Mouse (Mus musculus) midbrain, embryonic 16.5 days (tissue): Measurements from ENCODE around the gene Nr2c1. TPM values are rescaled to one million over a fixed set of nuclear protein-coding genes. Genes with fewer than 3 reads are reported as not detected.
A peak's percentile ranks its signal among the peaks of the same experiment; 100 is the strongest.

Experiments used
- ATAC-seq: fragments of 200-750 bp; cut with Nextera tagmentation; 2 replicates; pipeline ENCODE4 v1.8.0; 2017; ENCODE audit warnings: moderate TSS enrichment
- H3K27ac ChIP-seq: fragments of 300-500 bp; sonication (generic); 2 replicates; pipeline ENCODE4 v1.5.1; 2014; ENCODE audit warnings: mild to moderate bottlenecking, low read length, mixed read lengths
- H3K27me3 ChIP-seq: fragments of 300-500 bp; sonication (generic); 2 replicates; pipeline ENCODE4 v1.6.1; 2014; ENCODE audit warnings: low read depth, low read length, mixed read lengths; ENCODE audit not compliant: control insufficient read depth, insufficient read depth
- H3K36me3 ChIP-seq: fragments of 300-500 bp; sonication (generic); 2 replicates; pipeline ENCODE4 v1.6.1; 2014; ENCODE audit warnings: mild to moderate bottlenecking, low read length, moderate library complexity, mixed read lengths; ENCODE audit not compliant: control insufficient read depth, insufficient read depth
- H3K4me1 ChIP-seq: fragments of 300-500 bp; sonication (generic); 2 replicates; pipeline ENCODE4 v1.6.1; 2014; ENCODE audit warnings: mild to moderate bottlenecking, low read length, mixed read lengths; ENCODE audit not compliant: control insufficient read depth, insufficient read depth
- H3K4me2 ChIP-seq: fragments of 300-500 bp; sonication (generic); 2 replicates; pipeline ENCODE4 v1.6.1; 2014; ENCODE audit warnings: mild to moderate bottlenecking, low read length, mixed read lengths
- H3K4me3 ChIP-seq: fragments of 300-500 bp; sonication (generic); 2 replicates; pipeline ENCODE4 v1.5.1; 2014; ENCODE audit warnings: low read depth, mild to moderate bottlenecking, low read length, moderate library complexity, mixed read lengths
- H3K9ac ChIP-seq: fragments of 300-500 bp; sonication (generic); 2 replicates; pipeline ENCODE4 v1.6.1; 2014; ENCODE audit warnings: low read depth, low read length, mixed read lengths
- H3K9me3 ChIP-seq: fragments of 300-500 bp; sonication (generic); replicated peaks from 2 replicates; pipeline ENCODE4 v1.6.1; 2014; ENCODE audit warnings: mild to moderate bottlenecking, low read length, mixed read lengths; ENCODE audit not compliant: control insufficient read depth, poor library complexity, severe bottlenecking
- WGBS: fragments of 180-500 bp; shearing (Covaris S2); extraction: QIAGEN DNeasy Blood & Tissue Kit; methylation state at CpG from one replicate; pipeline ENCODE4 v1.1.7; 2014; 5-methylcytosine and 5-hydroxymethylcytosine counted together
- polyA plus RNA-seq: library from polyadenylated mRNA; unstranded; fragments of >200 nt; fragmentation: Nextera tagmentation; extraction: Ambion mirVana; gene quantifications from 2 replicates; pipeline ENCODE4 v1.2.1, GENCODE M21; 2015

The Nr2c1 gene
- polyA plus RNA-seq, 1 experiment from 2014 or later: 8.0 TPM

DNA sequence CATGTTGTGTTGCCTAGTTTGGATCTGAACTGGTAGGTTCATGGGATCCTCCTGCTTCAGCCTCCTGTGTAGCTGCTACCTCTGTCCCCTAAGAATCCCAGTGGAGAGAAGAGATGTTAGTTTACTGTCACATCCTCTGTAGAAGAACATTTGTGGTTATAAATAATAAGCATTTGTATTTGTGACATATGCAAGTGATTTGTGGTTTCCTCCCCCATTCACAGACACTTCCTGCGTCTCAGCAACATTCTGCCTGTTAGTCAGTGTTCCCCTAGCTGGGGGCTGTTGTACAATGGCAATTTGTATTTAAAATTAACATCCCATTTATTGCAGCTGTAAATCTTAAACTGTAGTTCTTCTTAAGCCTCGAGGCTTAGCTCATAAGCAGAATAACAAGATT lies 63.9 kb downstream of the Nr2c1 start:
- Histone ChIP-seq H3K4me3 (no peak overlapping the region), H3K36me3 (no peaks in the 10 kb centered on the region; the same call in none of the 2 replicates), H3K27me3 (no peaks in the 10 kb centered on the region), H3K9ac (no peak overlapping the region), H3K4me1 (peaks cover 8% of the 10 kb centered on the region), H3K27ac (no peak overlapping the region), H3K4me2 (no peak overlapping the region), H3K9me3 (no peaks in the 10 kb centered on the region)
- no peak for ATAC-seq
- WGBS: 54% methylated on average over 2 of the region's 2 CpGs

DNA sequence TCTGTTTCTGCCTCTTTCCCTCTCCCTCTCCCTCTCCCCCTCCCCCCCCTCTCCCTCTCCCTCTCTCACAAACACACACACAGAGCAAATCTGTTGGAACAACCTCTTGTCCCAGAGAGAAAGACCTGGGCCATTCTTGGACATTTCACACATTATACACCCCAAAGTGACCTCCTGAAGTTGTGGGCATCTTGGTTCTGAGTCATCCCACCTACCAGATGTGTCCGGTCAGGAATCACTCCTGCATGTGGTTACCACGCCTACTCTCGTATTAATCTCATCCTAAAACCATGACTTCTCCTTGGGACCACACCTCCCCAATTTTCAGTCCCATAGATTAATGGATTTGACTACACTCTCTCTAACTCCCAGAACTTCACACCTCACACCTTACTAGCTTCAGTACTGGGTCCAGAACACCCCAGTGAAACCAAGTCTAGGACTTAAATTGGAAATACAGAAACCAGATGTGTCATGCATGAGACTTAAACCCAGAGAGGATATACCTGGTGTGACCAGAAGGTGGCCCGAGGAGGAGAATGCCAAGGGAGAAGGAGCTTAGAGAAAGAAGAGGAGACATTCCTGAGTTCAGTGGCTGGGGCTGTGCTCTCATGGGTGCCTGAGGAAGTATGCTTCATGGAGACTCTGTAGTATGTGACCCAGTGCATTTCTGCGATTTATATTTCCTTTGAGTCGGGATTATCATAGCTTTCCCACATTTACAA lies 77.4 kb downstream of the Nr2c1 start:
- 84% methylated on average over 6 of the region's 6 CpGs for WGBS
- Histone ChIP-seq H3K36me3 (peaks cover 8% of the 10 kb centered on the region), H3K9me3 (no peaks in the 10 kb centered on the region), H3K4me3 (no peak overlapping the region), H3K27ac (no peak overlapping the region), H3K27me3 (no peaks in the 10 kb centered on the region), H3K9ac (no peak overlapping the region), H3K4me2 (no peak overlapping the region), H3K4me1 (peaks cover 4% of the 10 kb centered on the region)
- ATAC-seq: no peak

DNA sequence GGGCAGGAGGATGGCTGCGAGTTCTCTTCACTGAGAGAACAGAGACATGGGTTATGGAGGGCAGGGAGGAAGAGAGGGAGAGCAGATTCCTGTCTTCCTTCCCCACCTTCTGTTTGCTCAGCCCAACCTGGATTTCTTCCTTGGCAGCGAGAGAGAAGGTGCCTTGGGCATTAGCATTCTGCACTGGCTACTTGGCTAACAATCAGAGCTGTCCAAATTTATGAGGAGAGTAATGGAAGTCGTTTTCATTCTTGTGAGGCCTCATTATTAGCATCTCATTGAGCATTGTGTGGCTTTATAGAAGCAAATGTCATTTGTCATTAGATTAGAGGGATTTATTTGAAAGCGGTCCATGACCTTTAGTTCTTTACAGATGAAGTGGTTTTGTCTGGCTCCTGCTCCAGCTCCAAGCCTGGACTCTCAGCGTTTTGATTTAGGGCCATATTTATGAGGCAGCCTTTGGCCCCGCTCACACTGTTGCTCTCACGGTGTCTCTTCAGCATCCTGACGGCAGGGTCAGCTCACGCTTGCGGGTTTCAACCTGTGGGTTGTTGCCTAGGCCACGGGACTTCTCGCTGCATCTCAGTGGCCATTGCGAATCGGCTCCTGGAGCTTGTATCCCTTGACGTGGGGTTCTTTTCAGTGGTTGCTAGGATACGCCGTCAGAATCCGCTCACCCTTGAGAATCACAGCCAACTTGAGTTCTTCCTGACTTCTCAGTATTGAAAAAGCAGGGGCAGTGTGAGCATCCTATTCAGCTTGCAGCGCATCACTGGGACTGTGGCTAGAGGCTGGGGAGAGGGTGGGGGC lies 82.6 kb downstream of the Nr2c1 start:
- Histone ChIP-seq H3K9me3 (no peaks in the 10 kb centered on the region), H3K4me3 (peak overlapping the region; percentile 17; the same call in 1 of the 2 replicates), H3K27me3 (no peaks in the 10 kb centered on the region), H3K9ac (peak overlapping the region; percentile 15; the same call in 1 of the 2 replicates), H3K4me2 (peak overlapping the region; percentile 46), H3K27ac (peak overlapping the region; percentile 85), H3K36me3 (no peaks in the 10 kb centered on the region), H3K4me1 (peaks cover 14% of the 10 kb centered on the region)
- WGBS: 10% methylated on average over 19 of the region's 19 CpGs
- ATAC-seq: peak; percentile 93

DNA sequence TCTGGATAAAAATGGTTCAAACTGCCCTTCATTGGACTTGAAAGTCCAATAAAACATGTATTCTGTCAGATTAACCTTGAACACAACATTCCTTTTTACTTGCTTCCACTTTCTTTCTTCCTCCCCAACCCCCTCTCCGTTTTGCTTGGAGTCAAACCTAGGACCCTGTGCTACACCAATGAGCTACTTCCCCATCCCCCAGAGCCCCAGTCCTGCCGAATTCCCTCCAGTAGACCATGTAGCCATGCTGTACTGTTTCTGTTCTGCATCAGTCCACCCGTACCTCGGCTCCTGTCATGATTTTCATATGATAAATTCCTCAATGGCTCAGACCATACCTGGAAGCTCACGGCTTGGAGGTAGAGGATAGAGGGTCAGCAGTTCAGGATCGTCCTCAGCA lies 83.2 kb downstream of the Nr2c1 start:
- H3K9me3 ChIP-seq: no peaks in the 10 kb centered on the region
- H3K27me3 ChIP-seq: no peaks in the 10 kb centered on the region
- H3K4me2 ChIP-seq: peak overlapping the region; percentile 46
- peak overlapping the region; percentile 85 for H3K27ac ChIP-seq
- no peak overlapping the region for H3K4me3 ChIP-seq
- WGBS: 44% methylated on average over 6 of the region's 6 CpGs
- no peak overlapping the region for H3K9ac ChIP-seq
- ATAC-seq: 0 out of 2 replicates have a peak, but pooled peaks have one; percentile 59
- H3K4me1 ChIP-seq: peaks cover 14% of the 10 kb centered on the region
- H3K36me3 ChIP-seq: no peaks in the 10 kb centered on the region

DNA sequence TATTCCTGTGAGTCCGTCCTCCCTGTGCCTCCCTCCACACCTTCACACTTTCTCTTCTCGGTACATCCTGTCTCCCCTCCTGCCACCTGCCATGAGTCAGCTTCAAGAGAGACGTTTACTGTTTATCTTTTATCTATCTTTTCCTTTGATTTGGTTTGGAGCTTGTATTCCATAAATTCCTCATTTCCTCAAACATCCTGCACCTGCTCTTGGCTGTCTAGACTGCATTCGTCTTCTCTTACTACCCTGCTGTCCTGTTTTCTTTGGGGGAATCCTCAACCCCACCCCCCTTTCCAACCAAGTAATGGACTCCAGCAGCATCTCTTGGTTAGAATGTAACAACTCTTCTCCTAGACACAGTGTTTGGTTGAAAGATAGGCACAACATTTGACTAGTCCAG lies 87.4 kb downstream of the Nr2c1 start:
- H3K36me3 ChIP-seq: no peaks in the 10 kb centered on the region
- no peak overlapping the region for H3K27ac ChIP-seq
- no peak overlapping the region for H3K9ac ChIP-seq
- H3K9me3 ChIP-seq: no peaks in the 10 kb centered on the region
- peaks cover 9% of the 10 kb centered on the region for H3K4me1 ChIP-seq
- H3K4me3 ChIP-seq: no peak overlapping the region
- WGBS: 59% methylated on average over 4 of the region's 4 CpGs
- no peak overlapping the region for H3K4me2 ChIP-seq
- H3K27me3 ChIP-seq: no peaks in the 10 kb centered on the region
- ATAC-seq: no peak

DNA sequence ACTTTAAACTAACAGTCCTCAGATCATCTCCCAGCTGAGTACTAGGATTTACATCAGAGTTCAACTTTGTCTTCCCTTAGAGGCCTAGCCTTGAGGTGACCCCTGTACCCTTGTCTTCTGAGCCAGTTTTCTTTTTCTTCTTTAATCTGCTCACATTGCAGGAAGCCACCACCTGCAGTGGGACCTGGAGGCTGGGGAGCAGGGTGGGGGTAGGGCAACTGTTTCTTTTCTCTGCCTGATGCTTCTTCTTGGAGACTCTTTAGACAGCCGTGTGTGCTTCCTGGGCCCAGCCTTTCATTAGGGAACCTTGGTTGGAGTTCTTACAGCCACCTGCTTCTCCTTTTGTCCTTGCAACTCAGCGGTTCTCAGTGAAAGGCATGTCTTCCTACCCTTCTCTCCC lies 93.5 kb downstream of the Nr2c1 start:
- Histone ChIP-seq H3K9ac (no peak overlapping the region), H3K4me3 (no peak overlapping the region), H3K27me3 (no peaks in the 10 kb centered on the region), H3K27ac (no peak overlapping the region), H3K4me2 (no peak overlapping the region), H3K36me3 (no peaks in the 10 kb centered on the region), H3K4me1 (no peaks in the 10 kb centered on the region), H3K9me3 (no peaks in the 10 kb centered on the region)
- ATAC-seq: no peak
- WGBS: 38% methylated on average over 2 of the region's 2 CpGs

Other genes with a start within 250 kb of the Nr2c1 start
- gene Vezt, start 112.2 kb upstream of the Nr2c1 start, polyA plus RNA-seq: 59.4 and 68.1 TPM in 2 replicates
- 1.8 and 2.9 TPM in 2 replicates for gene Fgd6, start 112.0 kb upstream of the Nr2c1 start, polyA plus RNA-seq
- 291 and 304 TPM in 2 replicates for gene Ndufa12, start 50.7 kb downstream of the Nr2c1 start, polyA plus RNA-seq
- gene Gm4792, start 150.7 kb downstream of the Nr2c1 start, polyA plus RNA-seq: 0.74 TPM in 1 of 2 replicates, not detected in the other
- 16.4 and 16.8 TPM in 2 replicates for gene Tmcc3, start 163.9 kb downstream of the Nr2c1 start, polyA plus RNA-seq